13 mouse cellular contexts compared by ENCODE assay signal in the genomic region with DNA sequence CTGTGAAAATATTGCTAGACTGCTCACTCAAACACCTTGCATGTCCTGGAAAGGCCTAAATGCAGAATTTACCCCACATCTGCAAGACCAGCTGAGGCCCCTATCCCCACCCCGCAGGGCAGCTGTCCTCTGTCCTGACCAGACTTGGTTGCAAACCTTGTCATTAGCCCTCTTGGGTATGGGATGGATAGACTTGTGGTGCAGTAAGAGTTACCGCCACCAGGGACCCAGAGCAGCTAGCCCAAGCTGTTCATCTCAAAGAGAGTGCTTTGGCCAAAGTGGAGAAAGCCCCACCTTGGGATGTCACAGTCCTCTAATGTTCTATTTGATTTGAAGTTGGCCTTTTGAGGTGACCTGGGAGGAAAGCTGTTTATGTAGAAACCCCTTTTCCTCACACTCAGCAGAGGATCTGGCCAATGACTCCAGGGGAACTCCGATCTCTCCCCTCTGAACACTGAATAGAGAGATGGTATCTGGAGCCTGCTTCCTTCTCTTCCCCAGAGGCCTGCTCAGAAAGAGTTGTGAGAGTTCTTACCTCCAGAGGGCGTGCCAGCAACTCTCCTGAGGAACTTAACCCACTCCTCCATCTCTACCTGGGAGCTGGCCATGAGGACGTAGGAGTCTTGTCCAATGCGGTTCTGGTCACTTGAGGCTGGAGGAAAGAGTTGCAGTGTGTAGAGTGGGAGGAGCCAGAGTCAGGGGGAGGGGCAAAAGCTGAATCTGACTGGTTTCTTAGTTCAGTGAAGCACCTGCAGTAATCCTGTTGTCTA. TPM values are rescaled to one million over a fixed set of nuclear protein-coding genes. Genes with fewer than 3 reads are reported as not detected.
DNase-seq lines count a peak whose midpoint lies in the region; ATAC-seq lines count a peak whose summit lies in the region.
"Had no signal": no experiment of that assay in that cellular context is flagged by ENCODE, and none has a peak within 500 bp of the region (broad histone marks: within the 10 kb centered on the region; RNA-seq: fewer than 3 reads in every experiment).

No protein-coding gene starts in this region.

- DNase-seq in forebrain, embryonic 11.5 days (ENCODE audit: low spot score), result peak; percentile 47
- no peak for DNase-seq in ovary, postnatal 14 days (ENCODE audit: low spot score)
- DNase-seq in layer of hippocampus, postnatal 14 days (ENCODE audit: low spot score in 2 of 2), result no peak

- no peaks in the 10 kb centered on the region for H3K4me1 ChIP-seq in forebrain, embryonic 11.5 days (replicated peaks; ENCODE audit: control insufficient read depth, insufficient read depth, low read length)
- no peaks in the 10 kb centered on the region for H3K4me1 ChIP-seq in forebrain, embryonic 12.5 days
- no peaks in the 10 kb centered on the region for H3K4me1 ChIP-seq in heart, embryonic 12.5 days (replicated peaks)
- H3K4me1 ChIP-seq: embryonic facial prominence, embryonic 15.5 days; heart, embryonic 15.5 days; stomach, embryonic 15.5 days had no signal

- no peak overlapping the region for H3K27ac ChIP-seq in forebrain, embryonic 11.5 days (ENCODE audit: low read depth, low read length)
- H3K27ac ChIP-seq in forebrain, embryonic 12.5 days, result no peak overlapping the region
- H3K27ac ChIP-seq in heart, embryonic 12.5 days (ENCODE audit: poor library complexity, severe bottlenecking), result no peak overlapping the region
- H3K27ac ChIP-seq: embryonic facial prominence, embryonic 15.5 days; heart, embryonic 15.5 days; stomach, embryonic 15.5 days had no signal

- H3K4me3 ChIP-seq in forebrain, embryonic 11.5 days (ENCODE audit: low read depth, low read length), result no peak overlapping the region
- H3K4me3 ChIP-seq in forebrain, embryonic 12.5 days (replicated peaks), result no peak overlapping the region
- H3K4me3 ChIP-seq in heart, embryonic 12.5 days, result no peak overlapping the region
- H3K4me3 ChIP-seq: embryonic facial prominence, embryonic 15.5 days; heart, embryonic 15.5 days; myocyte; stomach, embryonic 15.5 days had no signal

- no peaks in the 10 kb centered on the region for H3K36me3 ChIP-seq in forebrain, embryonic 11.5 days (ENCODE audit: control insufficient read depth, insufficient read depth, low read length)
- H3K36me3 ChIP-seq in forebrain, embryonic 12.5 days (replicated peaks), result no peaks in the 10 kb centered on the region
- no peaks in the 10 kb centered on the region for H3K36me3 ChIP-seq in heart, embryonic 12.5 days
- H3K36me3 ChIP-seq: embryonic facial prominence, embryonic 15.5 days; heart, embryonic 15.5 days; stomach, embryonic 15.5 days had no signal

- no peak overlapping the region for H3K4me2 ChIP-seq in forebrain, embryonic 11.5 days (ENCODE audit: low read depth, low read length, severe bottlenecking)
- H3K4me2 ChIP-seq in forebrain, embryonic 12.5 days, result no peak overlapping the region
- no peak overlapping the region for H3K4me2 ChIP-seq in heart, embryonic 12.5 days
- H3K4me2 ChIP-seq: embryonic facial prominence, embryonic 15.5 days; heart, embryonic 15.5 days; stomach, embryonic 15.5 days had no signal

- ATAC-seq in forebrain, embryonic 11.5 days (replicated peaks; ENCODE audit: low FRiP score), result no peak
- ATAC-seq in forebrain, embryonic 12.5 days (ENCODE audit: low FRiP score), result no peak
- ATAC-seq in CD4-positive, CD25-positive, alpha-beta regulatory T cell, adult 4 months, result peak; percentile 60
- ATAC-seq in inflammation-experienced regulatory T-cells, adult 6 months, result peak; percentile 41
- peak; percentile 65 for ATAC-seq in megakaryocyte, adult 5-6 weeks (ENCODE audit: poor library complexity, severe bottlenecking)
- ATAC-seq in heart, embryonic 12.5 days (ENCODE audit: insufficient number of reproducible peaks, low FRiP score), result no peak

- WGBS in forebrain, embryonic 11.5 days, result 64% methylated on average over 6 of the region's 6 CpGs
- 66% methylated on average over 6 of the region's 6 CpGs for WGBS in forebrain, embryonic 12.5 days
- WGBS in heart, embryonic 12.5 days, result 61% methylated on average over 6 of the region's 6 CpGs

- H3K9me3 ChIP-seq in forebrain, embryonic 11.5 days (ENCODE audit: control insufficient read depth, low read length), result no peaks in the 10 kb centered on the region
- no peaks in the 10 kb centered on the region for H3K9me3 ChIP-seq in forebrain, embryonic 12.5 days
- no peaks in the 10 kb centered on the region for H3K9me3 ChIP-seq in heart, embryonic 12.5 days (replicated peaks)
- H3K9me3 ChIP-seq: embryonic facial prominence, embryonic 15.5 days; heart, embryonic 15.5 days; stomach, embryonic 15.5 days had no signal

- no peaks in the 10 kb centered on the region for H3K27me3 ChIP-seq in forebrain, embryonic 11.5 days (ENCODE audit: control insufficient read depth, insufficient read depth, low read length)
- H3K27me3 ChIP-seq in forebrain, embryonic 12.5 days, result no peaks in the 10 kb centered on the region
- H3K27me3 ChIP-seq in heart, embryonic 12.5 days (replicated peaks), result no peaks in the 10 kb centered on the region
- H3K27me3 ChIP-seq: embryonic facial prominence, embryonic 15.5 days; stomach, embryonic 15.5 days had no signal

- H3K9ac ChIP-seq in forebrain, embryonic 11.5 days (ENCODE audit: low read length), result no peak overlapping the region
- no peak overlapping the region for H3K9ac ChIP-seq in forebrain, embryonic 12.5 days
- no peak overlapping the region for H3K9ac ChIP-seq in heart, embryonic 12.5 days
- H3K9ac ChIP-seq: embryonic facial prominence, embryonic 15.5 days; heart, embryonic 15.5 days; stomach, embryonic 15.5 days had no signal

RNA-seq across cellular contexts. Expression of a gene that starts 45.2 kb away (rescaled TPM):
- 2.0 and 2.7 TPM in 2 replicates for polyA plus RNA-seq in forebrain, embryonic 11.5 days (2014; fragmentation: Nextera tagmentation; extraction: Ambion mirVana)
- 1.4 and 1.6 TPM in 2 replicates for polyA plus RNA-seq in forebrain, embryonic 12.5 days (2016; fragmentation: Nextera tagmentation; extraction: Ambion mirVana)
- 100 to 1,000 TPM; 109 to 197 TPM for polyA plus RNA-seq in CD4-positive, CD25-positive, alpha-beta regulatory T cell, adult 4 months (2017; shearing (Covaris generic))
- 100 to 1,000 TPM in 2 of 3 experiments, 10 to 100 TPM in 1; 77.8 to 111 (median 105) TPM for polyA plus RNA-seq in inflammation-experienced regulatory T-cells, adult 6 months (2017; shearing (Covaris generic))
- total RNA-seq in megakaryocyte, adult 5-6 weeks (2015), result 27.9 and 35.5 TPM in 2 replicates
- 74.4 TPM in 2 replicates for total RNA-seq in megakaryocyte, adult 5-6 weeks (2017)
- 2.1 and 2.5 TPM in 2 replicates for polyA plus RNA-seq in heart, embryonic 12.5 days (2016; fragmentation: Nextera tagmentation; extraction: Ambion mirVana)
- 1 to 10 TPM; 2.7 to 3.3 TPM for total RNA-seq in layer of hippocampus, postnatal 14 days (2021)

RNA-seq across cellular contexts. Expression of a gene that starts 59.0 kb away (rescaled TPM):
- polyA plus RNA-seq in forebrain, embryonic 11.5 days (2014; fragmentation: Nextera tagmentation; extraction: Ambion mirVana), result not detected in 2 replicates
- not detected in 2 replicates for polyA plus RNA-seq in forebrain, embryonic 12.5 days (2016; fragmentation: Nextera tagmentation; extraction: Ambion mirVana)
- polyA plus RNA-seq in CD4-positive, CD25-positive, alpha-beta regulatory T cell, adult 4 months (2017; shearing (Covaris generic)), result not detected
- polyA plus RNA-seq in inflammation-experienced regulatory T-cells, adult 6 months (2017; shearing (Covaris generic)), result not detected
- not detected in 2 replicates for total RNA-seq in megakaryocyte, adult 5-6 weeks (2015)
- not detected in 2 replicates for total RNA-seq in megakaryocyte, adult 5-6 weeks (2017)
- 6.7 and 7.3 TPM in 2 replicates for polyA plus RNA-seq in heart, embryonic 12.5 days (2016; fragmentation: Nextera tagmentation; extraction: Ambion mirVana)
- not detected for total RNA-seq in layer of hippocampus, postnatal 14 days (2021)
- polyA plus RNA-seq: embryonic facial prominence, embryonic 15.5 days; limb, embryonic 11.5 days; myocyte; stomach, embryonic 15.5 days had no signal

Comparison
In these comparisons a context has a peak if more than half of its experiments do, and no peak if none do; other contexts are left out.
1. ATAC-seq: peak in CD4-positive, CD25-positive, alpha-beta regulatory T cell, adult 4 months (single experiment), inflammation-experienced regulatory T-cells, adult 6 months (single experiment) and megakaryocyte, adult 5-6 weeks (single experiment); none in forebrain, embryonic 11.5 days (single experiment), forebrain, embryonic 12.5 days (single experiment) and heart, embryonic 12.5 days (single experiment).
2. RNA of a gene that starts 45.2 kb away (polyA plus RNA-seq): 109 to 197 TPM in CD4-positive, CD25-positive, alpha-beta regulatory T cell, adult 4 months and 77.8 to 111 TPM in inflammation-experienced regulatory T-cells, adult 6 months; 2.1 to 2.5 TPM in heart, embryonic 12.5 days, 2.0 to 2.7 TPM in forebrain, embryonic 11.5 days and 1.4 to 1.6 TPM in forebrain, embryonic 12.5 days; every median in the first group is over 10 times any median in the second.